Mouse (Mus musculus) midbrain, embryonic 16.5 days (tissue): ENCODE data around the gene Agbl4. TPM values are rescaled to one million over a fixed set of nuclear protein-coding genes. Genes with fewer than 3 reads are reported as not detected.
A peak's percentile ranks its signal among the peaks of the same experiment; 100 is the strongest.

Experiments
- ATAC-seq: fragments of 200-750 bp; cut with Nextera tagmentation; 2 replicates; pipeline ENCODE4 v1.8.0; 2017; ENCODE audit warnings: moderate TSS enrichment
- H3K27ac ChIP-seq: fragments of 300-500 bp; sonication (generic); 2 replicates; pipeline ENCODE4 v1.5.1; 2014; ENCODE audit warnings: mild to moderate bottlenecking, low read length, mixed read lengths
- H3K27me3 ChIP-seq: fragments of 300-500 bp; sonication (generic); 2 replicates; pipeline ENCODE4 v1.6.1; 2014; ENCODE audit warnings: low read depth, low read length, mixed read lengths; ENCODE audit not compliant: control insufficient read depth, insufficient read depth
- H3K36me3 ChIP-seq: fragments of 300-500 bp; sonication (generic); 2 replicates; pipeline ENCODE4 v1.6.1; 2014; ENCODE audit warnings: mild to moderate bottlenecking, low read length, moderate library complexity, mixed read lengths; ENCODE audit not compliant: control insufficient read depth, insufficient read depth
- H3K4me1 ChIP-seq: fragments of 300-500 bp; sonication (generic); 2 replicates; pipeline ENCODE4 v1.6.1; 2014; ENCODE audit warnings: mild to moderate bottlenecking, low read length, mixed read lengths; ENCODE audit not compliant: control insufficient read depth, insufficient read depth
- H3K4me2 ChIP-seq: fragments of 300-500 bp; sonication (generic); 2 replicates; pipeline ENCODE4 v1.6.1; 2014; ENCODE audit warnings: mild to moderate bottlenecking, low read length, mixed read lengths
- H3K4me3 ChIP-seq: fragments of 300-500 bp; sonication (generic); 2 replicates; pipeline ENCODE4 v1.5.1; 2014; ENCODE audit warnings: low read depth, mild to moderate bottlenecking, low read length, moderate library complexity, mixed read lengths
- H3K9ac ChIP-seq: fragments of 300-500 bp; sonication (generic); 2 replicates; pipeline ENCODE4 v1.6.1; 2014; ENCODE audit warnings: low read depth, low read length, mixed read lengths
- H3K9me3 ChIP-seq: fragments of 300-500 bp; sonication (generic); replicated peaks from 2 replicates; pipeline ENCODE4 v1.6.1; 2014; ENCODE audit warnings: mild to moderate bottlenecking, low read length, mixed read lengths; ENCODE audit not compliant: control insufficient read depth, poor library complexity, severe bottlenecking
- WGBS: fragments of 180-500 bp; shearing (Covaris S2); extraction: QIAGEN DNeasy Blood & Tissue Kit; methylation state at CpG from one replicate; pipeline ENCODE4 v1.1.7; 2014; 5-methylcytosine and 5-hydroxymethylcytosine counted together
- polyA plus RNA-seq: library from polyadenylated mRNA; unstranded; fragments of >200 nt; fragmentation: Nextera tagmentation; extraction: Ambion mirVana; gene quantifications from 2 replicates; pipeline ENCODE4 v1.2.1, GENCODE M21; 2015

Gene Agbl4
- polyA plus RNA-seq, 1 experiment from 2014 or later, result 4.5 TPM

DNA sequence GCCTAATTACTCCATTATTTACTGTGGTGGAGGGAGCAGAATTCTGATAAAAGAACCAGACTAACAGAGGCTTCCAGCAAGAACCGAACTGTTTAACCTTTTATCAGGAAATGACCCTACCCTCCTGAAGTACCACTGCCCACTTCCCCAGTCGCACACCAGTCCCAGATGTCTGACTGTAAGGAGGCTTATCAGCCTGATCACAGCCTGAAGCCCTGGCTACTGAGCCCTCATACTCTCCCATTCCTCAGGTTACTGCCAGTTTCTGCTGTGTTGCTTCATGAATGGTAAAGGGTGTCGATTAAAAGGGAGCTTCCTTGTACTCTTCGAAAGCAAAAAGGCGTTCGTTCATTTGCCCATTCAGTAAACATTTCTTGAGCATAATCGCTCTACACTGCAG is 1186.8 kb downstream of the Agbl4 start:
- Histone ChIP-seq H3K4me2 (no peak overlapping the region), H3K27me3 (no peaks in the 10 kb centered on the region), H3K4me1 (peaks cover 8% of the 10 kb centered on the region), H3K36me3 (no peaks in the 10 kb centered on the region), H3K9me3 (no peaks in the 10 kb centered on the region), H3K9ac (no peak overlapping the region), H3K27ac (no peak overlapping the region), H3K4me3 (no peak overlapping the region)
- no peak for ATAC-seq
- WGBS, result 83% methylated on average over 7 of the region's 7 CpGs

DNA sequence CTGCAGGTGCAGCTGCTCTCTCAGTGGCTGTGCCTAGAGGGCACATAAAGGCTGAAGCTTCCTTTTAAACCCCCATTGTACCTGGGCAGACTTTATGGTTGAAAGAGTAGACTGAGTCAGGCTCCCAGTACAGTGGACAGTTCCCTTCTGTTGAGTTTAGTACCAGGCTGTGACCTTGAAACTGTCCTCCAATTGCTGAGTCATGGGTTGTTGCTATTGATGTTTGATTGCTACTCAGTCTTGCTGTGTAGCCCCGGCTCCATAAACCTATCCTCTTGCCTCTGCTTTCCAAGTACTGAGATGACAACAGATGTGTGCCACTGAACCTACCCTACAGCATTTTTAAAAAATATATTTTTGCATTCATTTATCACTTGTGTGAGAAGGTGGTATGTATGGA is 1190.8 kb downstream of the Agbl4 start:
- WGBS, result 100% methylated on average over 1 of the region's 1 CpGs
- H3K27ac ChIP-seq, result no peak overlapping the region
- H3K4me1 ChIP-seq, result no peaks in the 10 kb centered on the region
- H3K4me2 ChIP-seq, result no peak overlapping the region
- no peak for ATAC-seq
- no peaks in the 10 kb centered on the region for H3K9me3 ChIP-seq
- H3K9ac ChIP-seq, result no peak overlapping the region
- no peaks in the 10 kb centered on the region for H3K27me3 ChIP-seq
- no peak overlapping the region for H3K4me3 ChIP-seq
- H3K36me3 ChIP-seq, result no peaks in the 10 kb centered on the region

DNA sequence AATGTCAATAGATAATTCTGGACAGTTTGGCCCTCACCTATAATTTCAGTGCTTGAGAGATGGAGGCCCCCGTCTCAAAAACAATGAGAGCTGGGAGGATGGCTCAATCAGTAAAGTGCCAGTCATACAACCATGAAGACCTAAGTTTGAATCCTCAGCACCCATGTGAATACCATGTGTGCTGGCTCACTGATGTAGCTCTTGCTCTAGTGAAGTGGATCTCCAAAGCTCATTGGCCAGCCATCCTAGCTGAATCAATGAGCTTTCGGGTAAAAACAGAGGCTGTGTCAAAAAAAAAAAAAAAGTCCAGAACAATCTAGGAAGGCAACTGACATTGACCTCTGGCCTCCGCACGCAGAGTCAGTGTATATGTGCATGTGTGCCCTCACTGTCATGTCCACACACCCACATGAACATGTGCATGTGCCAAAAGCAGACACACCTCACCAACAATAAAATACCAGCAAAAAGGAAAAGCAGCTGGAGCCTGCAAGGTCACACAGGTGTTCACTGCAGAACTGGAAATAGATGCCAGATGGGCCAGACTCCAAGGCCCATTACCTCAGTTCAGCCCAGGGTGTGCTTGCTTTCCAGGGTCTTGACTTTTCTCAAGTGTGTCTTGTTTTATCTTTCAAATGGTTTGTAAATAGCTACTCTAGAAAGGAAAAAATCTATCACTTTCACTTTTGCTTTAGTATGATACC is 1192.2 kb downstream of the Agbl4 start:
- H3K9me3 ChIP-seq, result no peaks in the 10 kb centered on the region
- no peaks in the 10 kb centered on the region for H3K27me3 ChIP-seq
- no peak overlapping the region for H3K4me2 ChIP-seq
- no peak for ATAC-seq
- H3K9ac ChIP-seq, result no peak overlapping the region
- no peak overlapping the region for H3K4me3 ChIP-seq
- H3K27ac ChIP-seq, result no peak overlapping the region
- H3K4me1 ChIP-seq, result no peaks in the 10 kb centered on the region
- WGBS, result 94% methylated on average over 4 of the region's 4 CpGs
- H3K36me3 ChIP-seq, result no peaks in the 10 kb centered on the region

DNA sequence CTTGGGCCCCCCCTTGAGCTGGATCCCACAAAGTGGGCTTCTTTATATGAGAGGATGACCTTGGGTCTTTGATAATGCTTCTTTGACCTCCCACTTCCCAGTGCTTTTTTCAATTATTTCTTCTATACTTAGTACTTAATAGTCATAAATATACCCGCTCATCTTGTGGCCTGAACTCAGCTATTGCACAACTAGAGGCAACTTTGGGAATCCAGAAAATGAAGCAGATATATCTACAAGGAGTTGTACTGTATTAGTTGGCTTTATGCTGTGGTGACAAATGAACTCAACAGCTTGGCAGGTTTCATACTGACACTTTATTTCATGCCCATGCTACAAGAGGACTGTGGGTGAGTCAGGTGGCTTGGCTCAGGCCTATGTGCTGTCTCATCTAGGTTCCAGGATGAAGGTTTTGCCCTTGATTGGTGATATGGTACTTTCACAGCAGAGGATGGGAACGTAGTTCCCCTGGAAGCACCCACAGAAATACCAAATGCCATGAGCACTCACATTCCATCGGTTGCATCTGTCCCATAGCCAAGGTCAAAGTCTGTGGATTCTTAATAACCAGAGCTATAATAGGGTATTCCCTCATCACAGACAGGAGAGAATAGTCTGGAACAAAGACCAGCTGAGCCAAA is 1197.3 kb downstream of the Agbl4 start:
- 92% methylated on average over 3 of the region's 3 CpGs for WGBS
- H3K4me2 ChIP-seq, result no peak overlapping the region
- H3K9ac ChIP-seq, result no peak overlapping the region
- H3K27me3 ChIP-seq, result no peaks in the 10 kb centered on the region
- ATAC-seq, result no peak
- H3K4me1 ChIP-seq, result peaks cover 3% of the 10 kb centered on the region
- H3K27ac ChIP-seq, result no peak overlapping the region
- no peaks in the 10 kb centered on the region for H3K9me3 ChIP-seq
- no peak overlapping the region for H3K4me3 ChIP-seq
- no peaks in the 10 kb centered on the region for H3K36me3 ChIP-seq

DNA sequence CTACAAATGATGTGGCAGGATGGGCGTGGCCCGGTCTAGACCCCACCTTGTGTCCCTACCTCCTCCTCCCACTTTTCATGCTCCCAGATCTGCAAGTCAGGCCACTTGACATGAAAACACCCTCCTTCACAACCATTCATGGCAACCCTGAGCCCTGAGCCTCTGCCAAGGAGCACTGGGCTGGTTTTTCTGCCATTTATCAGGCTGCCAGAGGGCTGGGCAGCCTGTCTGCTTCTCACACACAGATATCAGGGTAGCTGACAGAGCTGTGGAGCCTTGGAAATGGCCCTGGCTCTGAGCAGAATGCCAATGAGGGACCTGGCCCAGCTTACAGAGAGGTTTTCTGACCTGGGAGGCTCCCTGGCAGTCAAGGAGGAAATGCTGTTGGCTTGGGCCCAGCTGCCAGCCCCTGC is 1199.8 kb downstream of the Agbl4 start:
- H3K36me3 ChIP-seq, result no peaks in the 10 kb centered on the region
- H3K4me1 ChIP-seq, result peaks cover 3% of the 10 kb centered on the region
- H3K27me3 ChIP-seq, result no peaks in the 10 kb centered on the region
- H3K9me3 ChIP-seq, result no peaks in the 10 kb centered on the region
- ATAC-seq, result peak; percentile 96
- 86% methylated on average over 2 of the region's 2 CpGs for WGBS
- no peak overlapping the region for H3K9ac ChIP-seq
- H3K4me2 ChIP-seq, result no peak overlapping the region
- no peak overlapping the region for H3K4me3 ChIP-seq
- H3K27ac ChIP-seq, result no peak overlapping the region

DNA sequence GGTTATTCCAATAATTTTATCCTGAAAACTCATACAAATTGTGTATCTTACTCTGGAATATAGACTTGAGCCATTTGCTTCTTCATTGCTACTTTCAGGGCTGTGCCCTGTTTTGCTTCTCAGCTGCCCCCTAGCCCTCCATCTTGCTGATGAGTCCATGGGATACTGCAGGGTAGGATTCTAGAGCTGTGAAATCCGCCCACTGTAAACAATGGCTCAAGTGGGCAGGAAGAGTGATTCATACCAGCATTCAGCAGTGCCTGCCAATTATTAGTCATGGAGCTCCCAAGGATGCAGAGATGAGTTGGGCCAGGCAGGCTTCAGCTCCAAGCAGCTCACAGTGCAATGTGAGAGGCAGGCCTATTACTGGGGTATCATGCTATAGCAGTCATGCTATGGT is 1200.5 kb downstream of the Agbl4 start:
- no peak overlapping the region for H3K4me2 ChIP-seq
- H3K4me3 ChIP-seq, result no peak overlapping the region
- no peaks in the 10 kb centered on the region for H3K9me3 ChIP-seq
- H3K36me3 ChIP-seq, result no peaks in the 10 kb centered on the region
- ATAC-seq, result no peak
- WGBS, result 73% methylated on average over 1 of the region's 1 CpGs
- peaks cover 3% of the 10 kb centered on the region for H3K4me1 ChIP-seq
- H3K27ac ChIP-seq, result no peak overlapping the region
- no peaks in the 10 kb centered on the region for H3K27me3 ChIP-seq
- no peak overlapping the region for H3K9ac ChIP-seq

DNA sequence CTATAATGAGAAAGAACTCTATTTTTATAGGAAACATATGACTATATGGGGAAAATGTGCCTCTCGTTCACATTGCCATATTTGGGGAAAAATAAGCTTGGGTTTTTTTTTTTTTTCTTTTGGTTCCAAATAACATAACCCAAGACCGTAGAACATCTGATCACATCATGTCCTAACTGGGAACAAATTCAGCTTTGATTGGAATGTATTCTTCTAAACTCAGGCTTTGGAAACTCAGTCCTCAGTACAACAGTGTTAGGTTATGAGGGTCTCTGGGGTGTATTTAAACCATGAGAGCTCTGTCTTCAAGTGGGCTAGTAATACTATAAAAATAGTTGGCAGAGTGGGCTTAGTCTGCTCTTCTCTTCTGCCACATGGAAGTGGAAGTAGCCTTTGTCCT is 1205.7 kb downstream of the Agbl4 start:
- ATAC-seq, result no peak
- no peak overlapping the region for H3K9ac ChIP-seq
- H3K27ac ChIP-seq, result no peak overlapping the region
- H3K36me3 ChIP-seq, result no peaks in the 10 kb centered on the region
- WGBS, result 93% methylated on average over 2 of the region's 2 CpGs
- H3K4me3 ChIP-seq, result no peak overlapping the region
- H3K4me1 ChIP-seq, result no peaks in the 10 kb centered on the region
- no peaks in the 10 kb centered on the region for H3K9me3 ChIP-seq
- no peaks in the 10 kb centered on the region for H3K27me3 ChIP-seq
- no peak overlapping the region for H3K4me2 ChIP-seq

DNA sequence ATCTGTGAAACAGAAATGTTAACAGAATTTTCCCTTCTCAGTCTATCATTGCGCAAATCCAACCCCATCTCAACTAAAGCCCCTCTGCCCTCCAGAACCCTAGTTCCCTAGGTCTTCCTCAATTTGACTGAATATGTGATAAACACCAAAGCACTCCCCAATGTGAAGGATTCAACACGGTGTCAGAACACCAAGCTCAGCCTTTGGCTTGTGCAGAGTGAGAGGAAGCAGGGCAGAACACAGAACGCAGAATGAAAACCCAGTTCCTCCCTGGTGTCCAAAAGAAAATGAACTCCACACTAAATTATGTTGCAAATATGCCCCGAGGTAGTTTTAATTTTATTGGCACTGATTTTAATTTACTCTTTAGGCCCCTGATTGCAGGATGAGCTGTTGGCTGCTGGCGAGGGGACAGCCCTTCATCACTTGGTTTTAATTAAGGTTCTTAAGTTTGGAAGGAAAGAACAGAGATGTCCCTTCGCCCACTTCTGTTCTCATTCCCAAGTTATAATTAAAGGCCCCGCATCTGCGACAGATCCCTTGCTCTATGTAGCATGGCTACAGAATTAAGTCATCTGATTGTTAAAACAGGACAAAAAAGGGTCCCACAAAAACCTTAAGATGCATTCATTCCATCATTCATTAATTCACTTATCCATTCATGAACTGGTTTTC is 1210.5 kb downstream of the Agbl4 start:
- Histone ChIP-seq H3K9ac (no peak overlapping the region), H3K27ac (no peak overlapping the region), H3K9me3 (no peaks in the 10 kb centered on the region), H3K4me1 (no peaks in the 10 kb centered on the region), H3K4me3 (no peak overlapping the region), H3K27me3 (no peaks in the 10 kb centered on the region), H3K4me2 (no peak overlapping the region), H3K36me3 (no peaks in the 10 kb centered on the region)
- 77% methylated on average over 8 of the region's 8 CpGs for WGBS
- no peak for ATAC-seq

DNA sequence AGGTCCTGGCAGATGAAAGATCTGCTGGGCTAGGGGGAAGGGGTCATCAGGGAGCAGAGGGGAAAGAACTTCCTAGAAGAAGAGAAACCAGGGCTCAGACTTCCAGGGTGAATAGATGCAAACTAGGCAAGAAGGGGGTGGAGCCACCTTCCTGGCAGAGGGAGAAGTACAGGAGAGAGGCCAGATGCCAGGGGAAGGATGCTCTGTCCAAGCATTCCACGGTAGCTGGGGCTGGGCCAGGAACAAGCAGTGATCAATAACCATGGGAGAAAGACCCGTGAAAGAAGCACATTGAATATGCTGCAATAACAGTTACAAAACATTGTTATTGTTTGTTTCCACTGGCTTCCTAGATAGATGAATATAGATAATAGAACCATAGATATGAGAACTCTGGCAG is 1224.4 kb downstream of the Agbl4 start:
- Histone ChIP-seq H3K4me1 (no peaks in the 10 kb centered on the region), H3K36me3 (no peaks in the 10 kb centered on the region), H3K9ac (no peak overlapping the region), H3K9me3 (no peaks in the 10 kb centered on the region), H3K4me3 (no peak overlapping the region), H3K27me3 (no peaks in the 10 kb centered on the region), H3K4me2 (no peak overlapping the region), H3K27ac (no peak overlapping the region)
- WGBS, result 48% methylated on average over 2 of the region's 2 CpGs
- ATAC-seq, result no peak
